Mouse (Mus musculus): ENCODE measurements around the gene Ercc2. TPM values are rescaled to one million over a fixed set of nuclear protein-coding genes. Genes with fewer than 3 reads are reported as not detected.

Gene Ercc2
- total and polyA plus RNA-seq, 3 experiments: 29.0 to 43.8 (median 33.5) TPM

GRCm38 (mm10) chr7:19344938-19345471 lies 36.8 kb upstream of the Ercc2 start:
- peak overlapping the region; percentile 75 for H3K27ac ChIP-seq (ENCODE audit: insufficient read depth, low read depth)
- in situ Hi-C loops (cut with MboI; ENCODE audit: low pct_ligation_motif_present, low pct_unique_long_range_greater_than_20kb, low sequenced_read_pairs): loop anchor here (5.0 kb wide), 1 partner anchor 38 kb away; no protein-coding TSS in a partner anchor

GRCm38 (mm10) chr7:19349188-19349915 lies 32.5 kb upstream of the Ercc2 start:
- H3K79me2 ChIP-seq (replicated peaks; ENCODE audit: control insufficient read depth, extremely low read depth, insufficient read depth, poor library complexity, severe bottlenecking): no peaks in the 10 kb centered on the region
- H3K4me1 ChIP-seq (ENCODE audit: control insufficient read depth in 1 of 2, insufficient read depth in 2 of 2): peaks cover 4 to 11% of the 10 kb centered on the region in 2 experiments; a peak in 3 of 4 replicates
- peaks cover 29 to 63% of the 10 kb centered on the region in 2 experiments for H3K36me3 ChIP-seq (replicated peaks in 1 of 2; ENCODE audit: control insufficient read depth in 1 of 2, insufficient read depth in 1 of 2, low read length in 1 of 2)
- in situ Hi-C loops (cut with MboI; ENCODE audit: low pct_ligation_motif_present, low pct_unique_long_range_greater_than_20kb, low sequenced_read_pairs): no loop called here
- TF ChIP-seq IRF4 (IDR thresholded peaks at IDR 0.05; ENCODE audit: low read depth, low read length): no peak
- H3K9ac ChIP-seq (ENCODE audit: insufficient read depth, low read depth): no peak overlapping the region
- DNase-seq (ENCODE audit: extremely low read depth): no peak
- H3K4me3 ChIP-seq (replicated peaks in 1 of 3; ENCODE audit: low read depth in 2 of 3, low read length in 2 of 3, poor library complexity in 1 of 3): no peak overlapping the region
- H3K27ac ChIP-seq (ENCODE audit: insufficient read depth, low read depth): no peak overlapping the region
- H3K27me3 ChIP-seq (replicated peaks): no peaks in the 10 kb centered on the region
- no peak overlapping the region for H3K4me2 ChIP-seq (ENCODE audit: insufficient read depth, low read depth, poor library complexity, severe bottlenecking)
- dilution Hi-C loops (cut with MboI; ENCODE audit: extremely low pct_ligation_motif_present, extremely low pct_unique_long_range_greater_than_20kb, low sequenced_read_pairs): no loop called here
- H3K9me3 ChIP-seq (replicated peaks; ENCODE audit: low read length): no peaks in the 10 kb centered on the region

More at GRCm38 (mm10) chr7:19344938-19345471, 36.8 kb upstream of the Ercc2 start:
- H3K9ac ChIP-seq (ENCODE audit: insufficient read depth, low read depth): peak overlapping the region; percentile 53
- H3K4me3 ChIP-seq (replicated peaks in 1 of 3; ENCODE audit: low read depth in 2 of 3, low read length in 2 of 3, poor library complexity in 1 of 3): peak overlapping the region; percentile 60 to 71 (median 62)
- peaks cover 19% of the 10 kb centered on the region for H3K27me3 ChIP-seq (replicated peaks)
- no peaks in the 10 kb centered on the region for H3K79me2 ChIP-seq (replicated peaks; ENCODE audit: control insufficient read depth, extremely low read depth, insufficient read depth, poor library complexity, severe bottlenecking)
- H3K4me2 ChIP-seq (ENCODE audit: insufficient read depth, low read depth, poor library complexity, severe bottlenecking): peak overlapping the region; percentile 85
- H3K36me3 ChIP-seq (replicated peaks in 1 of 2; ENCODE audit: control insufficient read depth in 1 of 2, insufficient read depth in 1 of 2, low read length in 1 of 2): peaks cover 10 to 26% of the 10 kb centered on the region in 2 experiments
- dilution Hi-C loops (cut with MboI; ENCODE audit: extremely low pct_ligation_motif_present, extremely low pct_unique_long_range_greater_than_20kb, low sequenced_read_pairs): no loop called here
- H3K4me1 ChIP-seq (ENCODE audit: control insufficient read depth in 1 of 2, insufficient read depth in 2 of 2): peaks cover 4 to 37% of the 10 kb centered on the region in 2 experiments; a peak in 3 of 4 replicates
- peak; percentile 99 for DNase-seq (ENCODE audit: extremely low read depth)
- TF ChIP-seq HCFC1 (IDR thresholded peaks at IDR 0.05; ENCODE audit: low read depth, low read length): peak; percentile 97
- no peak for TF ChIP-seq USF1 (IDR thresholded peaks at IDR 0.05; ENCODE audit: low read depth, low read length)
- no peak; the same call in 1 of the 2 replicates for TF ChIP-seq MAX (IDR thresholded peaks at IDR 0.05; ENCODE audit: low read length)
- TF ChIP-seq ETS1 (conservative IDR thresholded peaks at IDR 0.05; ENCODE audit: low read depth, low read length): peak; percentile 32; the same call in 1 of the 2 replicates
- peak; percentile 73 for TF ChIP-seq TBP (conservative IDR thresholded peaks at IDR 0.05; ENCODE audit: low read depth, low read length)
- peak; percentile 59 for TF ChIP-seq IRF4 (IDR thresholded peaks at IDR 0.05; ENCODE audit: low read depth, low read length)
- no peak for TF ChIP-seq PAX5 (IDR thresholded peaks at IDR 0.05; ENCODE audit: low read length)
- peak; percentile 6; the same call in 1 of the 2 replicates for TF ChIP-seq BHLHE40 (IDR thresholded peaks at IDR 0.05; ENCODE audit: low read depth, low read length)
- peak; percentile 68 for TF ChIP-seq NELFE (IDR thresholded peaks at IDR 0.05; ENCODE audit: low read depth, low read length)
- no peak for TF ChIP-seq SMC3 (IDR thresholded peaks at IDR 0.05; ENCODE audit: low read depth, low read length)
- no peak for TF ChIP-seq CHD1 (IDR thresholded peaks at IDR 0.05; ENCODE audit: low read depth, low read length)
- TF ChIP-seq TCF12 (IDR thresholded peaks at IDR 0.05; ENCODE audit: low read depth, low read length): peak; percentile 80
- TF ChIP-seq CTCF (conservative IDR thresholded peaks at IDR 0.05 in 1 of 2, IDR thresholded peaks at IDR 0.05 in 1 of 2; ENCODE audit: low read depth in 2 of 2, low read length in 2 of 2): no peak
- no peak for TF ChIP-seq ZMIZ1 (IDR thresholded peaks at IDR 0.05; ENCODE audit: low read depth, low read length)
- no peak for TF ChIP-seq MYC (IDR thresholded peaks at IDR 0.05; ENCODE audit: low read depth, low read length)
- no peak for TF ChIP-seq EP300 (IDR thresholded peaks at IDR 0.05; ENCODE audit: low read length)
- TF ChIP-seq E2F4 (IDR thresholded peaks at IDR 0.05; ENCODE audit: insufficient replicate concordance, low read depth, low read length): peak; percentile 57; the same call in 1 of the 2 replicates
- no peak for TF ChIP-seq ZKSCAN1 (IDR thresholded peaks at IDR 0.05; ENCODE audit: borderline replicate concordance, low read depth, low read length)
- TF ChIP-seq RAD21 (IDR thresholded peaks at IDR 0.05; ENCODE audit: low read depth, low read length): no peak
- TF ChIP-seq MAZ (IDR thresholded peaks at IDR 0.05; ENCODE audit: low read depth, low read length): 0 out of 2 replicates have a peak, but pooled peaks have one; percentile 41
- no peak; the same call in 1 of the 2 replicates for TF ChIP-seq RCOR1 (conservative IDR thresholded peaks at IDR 0.05; ENCODE audit: low read depth, low read length)
- TF ChIP-seq CHD2 (IDR thresholded peaks at IDR 0.05; ENCODE audit: low read length): peak; percentile 61; the same call in 1 of the 2 replicates
- TF ChIP-seq JUN (IDR thresholded peaks at IDR 0.05; ENCODE audit: insufficient read depth, low read depth, low read length): no peak
- TF ChIP-seq UBTF (IDR thresholded peaks at IDR 0.05; ENCODE audit: low read depth, low read length): 0 out of 2 replicates have a peak, but pooled peaks have one; percentile 29
- peak; percentile 89 for TF ChIP-seq GABPA (IDR thresholded peaks at IDR 0.05; ENCODE audit: insufficient replicate concordance, low read depth, low read length)
- TF ChIP-seq ZC3H11A (IDR thresholded peaks at IDR 0.05; ENCODE audit: low read depth, low read length): no peak
- peak; percentile 85 for TF ChIP-seq SIN3A (IDR thresholded peaks at IDR 0.05; ENCODE audit: low read length)
- TF ChIP-seq ELF1 (IDR thresholded peaks at IDR 0.05; ENCODE audit: low read depth, low read length): peak; percentile 86
- TF ChIP-seq USF2 (conservative IDR thresholded peaks at IDR 0.05; ENCODE audit: low read depth, low read length): no peak
- no peak for TF ChIP-seq JUND (conservative IDR thresholded peaks at IDR 0.05; ENCODE audit: low read depth, low read length)
- TF ChIP-seq ZNF384 (IDR thresholded peaks at IDR 0.05; ENCODE audit: low read depth, low read length): no peak
- no peak for TF ChIP-seq POLR2AphosphoS2 (IDR thresholded peaks at IDR 0.05; ENCODE audit: low read depth, low read length)
- TF ChIP-seq MXI1 (IDR thresholded peaks at IDR 0.05; ENCODE audit: low read depth, low read length): peak; percentile 77
- TF ChIP-seq KAT2A (IDR thresholded peaks at IDR 0.05; ENCODE audit: insufficient replicate concordance, low read length): peak; percentile 85; the same call in 1 of the 2 replicates
- peak; percentile 54; the same call in 1 of the 2 replicates for TF ChIP-seq POLR2A (IDR thresholded peaks at IDR 0.05; ENCODE audit: low read depth, low read length)
- TF ChIP-seq MAFK (IDR thresholded peaks at IDR 0.05; ENCODE audit: insufficient replicate concordance, low read length): no peak
- 0 out of 2 replicates have a peak, but pooled peaks have one; percentile 6 for TF ChIP-seq NRF1 (IDR thresholded peaks at IDR 0.05; ENCODE audit: low read depth, low read length)
- peak; percentile 70; the same call in 1 of the 2 replicates for TF ChIP-seq MEF2A (IDR thresholded peaks at IDR 0.05; ENCODE audit: borderline replicate concordance, low read depth, low read length)
- H3K9me3 ChIP-seq (replicated peaks; ENCODE audit: low read length): no peaks in the 10 kb centered on the region
